Mouse (Mus musculus) right cerebral cortex, postnatal 14 days (tissue): ENCODE data around the gene Vwa5b1.

Experiments
- DNase-seq: peaks from one replicate; pipeline ENCODE4 v3.0.0; 2022

The Vwa5b1 gene

DNA sequence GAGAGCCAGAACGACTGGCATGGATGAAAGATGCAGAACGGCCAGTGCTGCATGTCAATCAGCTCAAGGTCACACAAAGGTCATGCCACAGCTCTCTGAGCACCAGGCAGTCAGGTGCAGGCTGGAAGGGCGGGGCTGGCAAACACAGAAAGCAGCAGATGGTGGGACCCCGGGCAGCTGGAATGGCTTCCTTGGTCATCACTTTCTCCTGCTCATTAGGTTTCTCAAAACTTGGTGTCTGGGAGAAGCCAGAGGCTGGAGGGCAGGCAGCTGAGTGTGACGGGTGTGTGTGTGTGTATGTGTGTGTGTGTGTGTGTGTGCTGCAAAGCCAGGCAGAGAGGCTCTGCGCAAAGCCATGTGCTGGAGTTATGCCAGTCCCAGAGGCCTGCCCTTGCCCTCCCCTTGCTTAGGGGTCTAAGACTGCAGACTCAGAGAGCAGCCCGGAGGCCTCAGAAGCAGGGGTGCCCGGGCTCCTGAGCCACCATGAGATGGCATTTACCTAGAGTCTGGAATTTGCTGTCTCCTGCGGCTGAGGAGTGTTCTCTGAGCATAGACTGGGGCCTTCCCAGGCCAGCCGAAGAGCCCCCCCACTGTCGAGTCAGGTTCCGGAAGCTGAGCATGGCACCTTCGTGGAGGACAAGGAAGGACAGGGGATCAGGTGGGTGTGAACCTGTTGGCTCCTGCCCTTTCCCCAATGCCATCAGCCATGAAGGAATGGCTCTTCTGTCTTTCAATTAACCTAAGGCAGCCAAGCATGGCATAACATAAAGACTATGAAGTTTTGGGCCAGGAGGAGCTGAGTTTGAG, 60.7 kb downstream of the Vwa5b1 start:
- DNase-seq = no peak

DNA sequence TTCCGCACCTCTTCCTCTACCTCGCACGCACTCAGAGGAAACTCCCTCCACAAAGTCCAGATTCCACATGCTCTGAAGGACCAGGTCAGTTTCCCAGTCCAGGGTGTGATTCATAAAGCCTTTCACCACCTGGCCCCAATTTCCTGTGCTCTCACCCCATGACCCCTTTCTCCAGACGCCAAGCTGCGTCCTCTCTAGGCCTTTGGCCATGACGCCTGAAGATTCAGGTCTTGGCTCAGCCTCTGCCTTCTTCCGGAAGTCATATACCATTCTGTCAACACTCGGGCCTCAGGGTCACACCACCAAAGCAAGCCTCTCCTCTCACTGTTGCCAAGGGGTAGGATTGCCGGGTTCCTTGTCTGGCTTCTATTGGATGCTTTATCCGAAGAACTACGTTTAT, 65.8 kb downstream of the Vwa5b1 start:
- DNase-seq = no peak

DNA sequence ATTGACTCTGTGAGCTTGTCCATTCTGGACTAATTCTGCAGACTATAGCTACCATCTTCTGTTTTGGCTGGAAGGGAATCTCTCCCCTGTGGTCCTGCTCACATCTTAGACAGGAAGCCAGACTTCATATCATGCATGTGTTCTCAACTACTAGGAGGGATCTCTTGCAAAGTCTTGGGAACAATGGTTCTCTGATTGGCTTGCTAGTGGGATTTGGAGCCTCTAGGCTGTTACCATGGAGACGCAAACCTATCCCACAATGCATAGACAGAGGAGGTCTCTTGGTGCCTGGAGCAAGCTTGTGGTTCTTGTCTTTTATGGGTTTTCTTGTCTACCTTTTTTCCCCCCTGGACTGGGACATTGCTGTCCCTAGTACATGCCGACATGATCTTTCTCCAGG, 67.4 kb downstream of the Vwa5b1 start:
- no peak for DNase-seq

GRCm38 (mm10) chr4:138561986-138562385, 73.7 kb downstream of the Vwa5b1 start:
- peak; percentile 96 for DNase-seq

GRCm38 (mm10) chr4:138555531-138555930, 80.2 kb downstream of the Vwa5b1 start:
- peak; percentile 52 for DNase-seq

GRCm38 (mm10) chr4:138554934-138555333, 80.8 kb downstream of the Vwa5b1 start:
- DNase-seq = no peak

DNA sequence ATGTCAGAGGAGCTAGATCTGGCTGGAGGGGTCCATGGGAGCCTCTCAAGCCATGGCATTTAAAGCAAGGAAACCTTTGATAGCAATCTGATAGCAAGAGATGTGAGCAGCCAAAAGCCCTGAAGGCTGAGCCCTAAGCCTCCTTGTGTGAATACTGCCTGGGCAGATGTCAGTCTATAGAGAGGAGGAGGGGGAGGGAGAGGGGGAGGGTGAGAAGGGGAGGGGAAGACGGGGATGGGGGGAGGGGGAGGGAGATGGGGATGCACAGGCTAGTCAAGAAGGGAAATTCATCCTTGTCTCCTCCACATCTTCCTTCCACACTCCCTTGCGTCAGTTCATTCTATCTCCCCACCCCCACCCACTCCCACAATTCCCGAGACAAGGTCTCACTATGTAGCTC, 81.4 kb downstream of the Vwa5b1 start:
- no peak for DNase-seq

DNA sequence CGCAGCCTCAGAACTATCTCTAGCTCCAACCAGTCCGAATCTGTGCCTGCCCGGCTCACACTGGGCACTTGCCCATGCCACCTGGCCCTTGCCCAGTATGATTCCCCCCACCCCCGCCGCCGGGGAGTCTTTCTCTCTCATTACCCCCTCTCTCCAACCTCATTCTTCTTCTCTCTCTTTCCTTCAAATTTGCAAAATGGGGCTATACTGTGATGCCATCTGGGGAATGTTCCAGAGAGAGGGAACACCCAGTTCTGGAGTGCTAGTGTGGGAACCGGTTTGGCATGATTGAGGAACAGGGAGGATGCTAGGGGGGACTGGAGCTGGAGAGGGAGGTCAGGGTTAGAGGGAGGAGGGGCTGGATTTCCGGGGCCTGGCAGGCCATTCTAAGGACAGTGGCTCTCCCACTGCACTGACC, 82.2 kb downstream of the Vwa5b1 start:
- DNase-seq = no peak

DNA sequence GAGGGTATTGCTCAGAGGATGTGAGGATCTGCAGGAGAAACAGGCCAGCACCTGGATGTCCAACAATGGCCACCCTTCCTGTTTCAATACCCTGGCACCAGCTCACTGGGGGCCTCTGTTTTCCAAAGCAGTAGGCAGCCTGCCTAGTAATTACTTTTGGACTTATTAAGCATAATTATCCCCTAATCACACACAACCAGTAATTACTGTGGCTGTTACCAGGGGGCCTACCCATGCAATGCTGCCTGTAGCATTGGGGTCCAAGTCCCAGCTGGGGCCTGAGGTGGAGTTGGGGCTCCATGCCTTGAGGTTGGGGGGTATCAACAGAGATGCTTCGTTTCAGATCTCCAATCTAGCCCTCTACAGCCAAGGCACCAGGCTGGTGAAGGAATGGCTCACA, 82.6 kb downstream of the Vwa5b1 start:
- DNase-seq = no peak

DNA sequence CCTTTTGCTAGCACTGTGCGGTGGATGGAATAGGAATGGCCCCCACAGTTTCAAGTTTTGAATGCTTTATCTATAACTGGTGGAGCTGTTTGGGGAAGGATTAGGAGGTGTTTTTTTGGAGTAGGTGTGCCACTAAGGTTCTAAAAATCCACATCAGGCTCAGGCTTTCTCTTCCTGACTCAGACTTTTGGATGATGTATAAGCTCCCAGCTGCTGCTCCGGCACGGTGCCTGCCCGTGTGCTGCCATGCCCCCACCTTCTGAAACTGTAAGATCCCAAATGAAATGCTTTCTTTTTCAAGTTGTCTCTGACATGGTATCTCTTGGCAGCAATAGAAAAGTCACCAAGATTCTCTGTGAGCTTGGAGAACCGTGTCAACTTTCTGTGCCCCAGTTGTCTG, 84.1 kb downstream of the Vwa5b1 start:
- DNase-seq = no peak

- no peak for DNase-seq
These were observed 85.1 kb downstream of the Vwa5b1 start for GRCm38 (mm10) chr4:138550557-138550956.

DNA sequence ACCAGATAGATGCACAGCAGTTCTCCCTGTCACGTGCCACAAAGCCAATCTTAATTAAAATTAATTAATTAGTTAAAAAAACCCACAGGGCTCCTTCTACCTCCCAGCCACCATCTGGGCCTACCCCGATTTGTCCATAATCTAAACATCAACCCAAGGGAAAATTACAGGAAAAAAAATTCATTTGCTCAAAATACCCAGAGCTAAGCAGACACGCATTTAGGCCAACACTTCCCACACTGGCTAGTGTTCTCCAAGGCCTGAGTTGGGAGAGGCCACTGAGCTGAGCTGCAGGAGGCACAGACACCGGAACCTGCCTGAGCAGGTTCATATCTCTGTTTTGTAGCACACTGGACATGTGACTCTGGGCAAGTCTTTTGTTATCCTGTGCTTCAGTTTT, 86.7 kb downstream of the Vwa5b1 start:
- no peak for DNase-seq

- peak; percentile 48 for DNase-seq
These were observed 87.5 kb downstream of the Vwa5b1 start for GRCm38 (mm10) chr4:138548124-138548561.

DNA sequence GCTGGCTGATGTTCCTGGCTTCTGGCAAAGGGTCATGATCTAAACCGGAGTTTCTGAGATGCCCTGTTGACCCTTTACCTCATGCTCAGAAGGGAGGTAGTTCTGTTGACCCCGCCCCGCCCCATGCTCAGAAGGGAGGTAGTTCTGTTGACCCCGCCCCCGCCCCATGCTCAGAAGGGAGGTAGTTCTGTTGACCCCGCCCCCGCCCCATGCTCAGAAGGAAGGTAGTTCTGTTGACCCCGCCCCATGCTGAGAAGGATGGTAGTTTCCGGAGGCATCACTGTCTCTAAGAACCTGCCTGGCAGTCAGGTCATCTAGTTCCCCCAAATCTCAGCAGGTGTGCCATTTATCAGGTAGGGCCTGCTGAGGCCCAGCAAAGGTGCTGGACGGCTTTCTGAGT, 88.1 kb downstream of the Vwa5b1 start:
- DNase-seq = no peak

GRCm38 (mm10) chr4:138547041-138547440, 88.6 kb downstream of the Vwa5b1 start:
- peak; percentile 68 for DNase-seq

DNA sequence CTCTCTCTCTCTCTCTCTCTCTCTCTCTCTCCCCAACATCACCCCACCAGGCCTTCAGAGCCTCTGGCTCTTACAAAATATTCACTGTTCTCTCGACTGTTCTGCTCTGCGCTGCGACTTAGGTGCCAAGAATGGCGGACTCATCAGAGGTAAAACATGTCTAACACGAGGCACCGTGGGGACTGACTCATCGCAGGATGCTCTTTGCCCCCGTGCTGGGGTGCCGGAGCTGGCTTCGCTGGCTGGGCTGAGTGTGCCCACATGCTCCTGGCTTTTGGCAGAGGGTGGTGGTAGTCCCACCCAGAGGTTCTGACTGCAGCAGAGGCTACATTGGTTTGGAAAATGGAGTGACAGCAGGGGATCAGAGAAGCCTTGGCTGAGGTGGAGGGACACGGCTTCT, 89.4 kb downstream of the Vwa5b1 start:
- DNase-seq = no peak

- peak; percentile 56 for DNase-seq
These were observed 92.5 kb downstream of the Vwa5b1 start for GRCm38 (mm10) chr4:138543177-138543576.

- DNase-seq = no peak
These were observed 97.6 kb downstream of the Vwa5b1 start for GRCm38 (mm10) chr4:138538084-138538449.

DNA sequence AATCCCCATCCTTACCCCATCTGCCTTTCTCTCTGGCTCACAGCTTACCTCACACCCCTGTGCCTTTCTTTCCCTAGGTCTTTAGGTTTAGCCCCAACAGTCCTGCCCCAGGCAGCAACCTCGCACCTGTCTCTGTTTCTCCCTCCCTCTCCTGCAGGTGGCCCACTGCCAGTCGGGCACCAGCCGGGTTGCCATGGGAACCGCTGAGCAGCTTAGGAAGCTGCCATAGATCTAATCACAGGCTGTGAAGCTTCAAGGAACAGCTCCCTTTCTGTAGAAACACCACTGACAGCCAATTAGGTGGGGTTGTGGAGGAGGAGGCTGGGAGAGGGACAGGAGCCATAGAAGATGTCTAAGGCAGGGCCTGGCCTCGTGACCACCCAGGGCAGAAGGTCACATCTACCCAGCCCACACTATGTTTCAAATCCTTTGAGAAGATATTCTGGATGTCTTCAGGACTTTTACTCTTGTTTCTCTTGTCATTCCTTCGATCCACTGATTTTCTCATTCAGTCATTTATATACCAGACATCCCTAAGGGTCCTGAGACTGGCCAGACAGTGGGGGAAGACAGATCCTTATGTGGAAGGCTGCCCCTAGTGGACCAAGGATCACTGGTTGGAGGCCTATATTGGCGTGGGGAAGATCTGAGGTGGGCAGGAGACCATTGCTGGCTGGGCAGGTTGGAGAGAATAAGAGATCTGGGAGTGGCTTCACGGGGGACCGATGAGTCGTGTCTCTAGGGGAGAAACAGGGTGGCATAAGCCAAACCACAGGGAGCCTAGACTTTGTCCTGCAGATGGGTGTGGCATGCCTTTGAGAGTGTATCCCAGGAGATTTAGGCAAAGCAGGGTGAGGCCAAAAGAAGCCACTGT, 98.2 kb downstream of the Vwa5b1 start:
- peak; percentile 87 for DNase-seq

- DNase-seq = no peak
These were observed 100.1 kb downstream of the Vwa5b1 start for GRCm38 (mm10) chr4:138535610-138536009.

- no peak for DNase-seq
These were observed 101.8 kb downstream of the Vwa5b1 start for GRCm38 (mm10) chr4:138533877-138534276.

- no peak for DNase-seq
These were observed 103.9 kb downstream of the Vwa5b1 start for GRCm38 (mm10) chr4:138531761-138532160.

GRCm38 (mm10) chr4:138530011-138530410, 105.7 kb downstream of the Vwa5b1 start:
- no peak for DNase-seq

DNA sequence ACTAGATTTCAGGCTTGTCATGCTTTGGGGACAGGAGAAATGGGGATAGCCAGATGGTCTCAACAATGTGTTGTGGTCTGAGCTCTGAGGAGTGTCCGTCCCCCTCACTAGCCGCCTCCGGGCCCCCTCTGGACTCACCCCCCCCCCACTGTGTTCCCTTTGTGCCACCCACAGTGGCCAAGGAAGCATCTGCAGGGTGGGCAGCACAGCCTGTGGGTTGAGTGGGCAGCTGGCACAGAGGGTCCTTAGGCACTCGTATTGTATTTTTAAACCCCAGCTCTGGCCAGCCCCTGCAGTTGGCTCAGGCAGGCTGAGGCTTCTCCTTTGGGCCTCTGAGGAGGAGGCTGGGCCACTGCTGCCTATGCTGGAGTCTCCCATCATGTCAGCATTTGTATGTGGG, 110.0 kb downstream of the Vwa5b1 start:
- DNase-seq = no peak
